Mouse (Mus musculus) ES-CJ7 (cell line): ENCODE measurements at regions not wholly inside any gene's neighbourhood (a gene's known extent, or its start where the extent isn't known, plus 50 kb on each side); places are given as distances from the start of the nearest gene placed in this dataset.

Experiments
- DNase-seq: peaks from one replicate; pipeline ENCODE4 v3.0.0; 2011; ENCODE audit warnings: low read depth, low spot score

- DNase-seq: peak; percentile 92
Observed at GRCm38 (mm10) chr8:92133484-92134406, 223.7 kb upstream of the Irx5 start.

GRCm38 (mm10) chr8:92132949-92133348 lies 224.5 kb upstream of the Irx5 start:
- peak; percentile 79 for DNase-seq

GRCm38 (mm10) chr8:92132526-92132925 lies 224.9 kb upstream of the Irx5 start:
- DNase-seq: no peak

GRCm38 (mm10) chr8:92130025-92130557 lies 227.3 kb upstream of the Irx5 start:
- DNase-seq: no peak

GRCm38 (mm10) chr8:92129241-92130015 lies 228.0 kb upstream of the Irx5 start:
- no peak for DNase-seq

- peak; percentile 31 for DNase-seq
Observed at GRCm38 (mm10) chr8:92125631-92126030, 231.8 kb upstream of the Irx5 start.

GRCm38 (mm10) chr8:92121296-92121695 lies 236.1 kb upstream of the Irx5 start:
- DNase-seq: peak; percentile 55

- peak; percentile 55 for DNase-seq
Observed at GRCm38 (mm10) chr8:92115479-92116267, 241.8 kb upstream of the Irx5 start.

GRCm38 (mm10) chr8:92114311-92115275 lies 242.8 kb upstream of the Irx5 start:
- DNase-seq: no peak

- no peak for DNase-seq
Observed at GRCm38 (mm10) chr8:92113901-92114300, 243.5 kb upstream of the Irx5 start.

- no peak for DNase-seq
Observed at GRCm38 (mm10) chr8:92113386-92113785, 244.0 kb upstream of the Irx5 start.

- DNase-seq: no peak
Observed at GRCm38 (mm10) chr8:92104561-92104960, 252.9 kb upstream of the Irx5 start.

- no peak for DNase-seq
Observed at GRCm38 (mm10) chr8:92102521-92102920, 254.9 kb upstream of the Irx5 start.

- DNase-seq: no peak
Observed at GRCm38 (mm10) chr8:92095276-92095675, 262.1 kb upstream of the Irx5 start.

- DNase-seq: no peak
Observed at GRCm38 (mm10) chr8:92084124-92084523, 273.3 kb upstream of the Irx5 start.

GRCm38 (mm10) chr8:92081900-92082299 lies 275.5 kb upstream of the Irx5 start:
- DNase-seq: no peak

GRCm38 (mm10) chr8:92080852-92081251 lies 276.6 kb upstream of the Irx5 start:
- DNase-seq: no peak

- DNase-seq: no peak
Observed at GRCm38 (mm10) chr8:92077611-92078010, 275.7 kb upstream of the Irx3 start.

- peak; percentile 56 for DNase-seq
Observed at GRCm38 (mm10) chr8:92072254-92072615, 270.4 kb upstream of the Irx3 start.
